Mouse (Mus musculus) spleen, adult 12 weeks (tissue): ENCODE measurements around the gene 2010111I01Rik.
A peak's percentile ranks its signal among the peaks of the same experiment; 100 is the strongest.
"Not testable (repeated sequence)": the region's sequence is repeated elsewhere in the genome, so short reads cannot be mapped to it uniquely, and the experiment has no call there.

Experiments
- DNase-seq: peaks from one replicate; pipeline ENCODE4 v3.0.0; 2022; ENCODE audit warnings: low spot score

The 2010111I01Rik gene

GRCm38 (mm10) chr13:62964640-62965311, at the start of gene 2010111I01Rik:
2010111I01Rik (plus strand) TSS chr13:62964893.
- peak; percentile 87 for DNase-seq

DNA sequence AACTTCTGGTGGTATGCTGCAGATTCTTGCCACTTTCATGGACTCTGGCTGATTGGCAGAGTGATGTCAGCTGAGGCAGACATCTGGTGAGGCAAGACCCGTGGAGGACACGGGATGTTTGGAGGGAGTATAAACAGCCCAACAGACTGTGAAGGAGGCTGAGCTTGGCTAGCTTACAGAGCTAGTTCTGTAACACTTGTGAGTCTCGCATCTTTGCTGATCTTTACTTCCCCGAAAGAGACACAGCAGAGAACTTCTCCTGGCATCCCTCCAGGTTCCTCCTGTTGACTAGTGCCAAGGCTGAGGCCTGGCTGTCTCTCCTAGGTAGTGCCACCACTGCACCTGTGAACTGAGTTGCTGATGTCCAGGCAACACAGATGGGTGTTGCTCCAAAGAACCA, 48.0 kb upstream of the 2010111I01Rik start:
- DNase-seq, result no peak

- DNase-seq, result no peak
Observed at GRCm38 (mm10) chr13:62917416-62918110, 47.1 kb upstream of the 2010111I01Rik start.

DNA sequence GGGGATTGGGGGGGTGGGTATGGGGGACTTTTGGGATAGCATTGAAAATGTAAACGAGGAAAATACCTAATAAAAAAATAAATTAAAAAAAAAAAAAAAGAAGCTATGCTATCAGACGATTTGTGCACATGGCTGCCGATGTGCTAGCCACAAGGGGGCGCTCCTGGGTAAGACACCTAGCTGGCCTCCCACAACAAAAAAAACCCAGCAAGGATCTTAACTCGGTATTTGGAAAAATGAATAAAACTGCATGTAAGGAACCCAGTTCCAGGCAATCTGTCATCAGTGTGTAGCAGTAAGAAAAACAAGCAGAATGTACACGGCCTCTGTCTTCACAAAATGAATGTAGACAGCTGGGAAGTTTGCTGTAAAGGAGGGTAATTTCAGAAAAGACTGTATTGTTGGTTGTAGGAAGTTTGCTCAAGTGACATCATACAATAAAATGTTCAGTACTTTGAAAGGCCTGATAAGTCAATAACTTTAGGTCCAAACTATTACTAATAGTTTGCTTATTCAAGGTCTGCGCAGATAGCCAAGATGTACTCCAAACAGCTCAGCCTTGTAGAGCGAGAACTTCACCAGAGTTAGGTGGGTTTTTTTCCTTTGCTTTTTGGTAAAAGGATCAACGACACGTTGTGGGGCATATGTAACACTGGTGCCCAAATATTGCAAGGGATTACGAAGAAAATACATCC, 44.9 kb upstream of the 2010111I01Rik start:
- DNase-seq, result peak; percentile 17

DNA sequence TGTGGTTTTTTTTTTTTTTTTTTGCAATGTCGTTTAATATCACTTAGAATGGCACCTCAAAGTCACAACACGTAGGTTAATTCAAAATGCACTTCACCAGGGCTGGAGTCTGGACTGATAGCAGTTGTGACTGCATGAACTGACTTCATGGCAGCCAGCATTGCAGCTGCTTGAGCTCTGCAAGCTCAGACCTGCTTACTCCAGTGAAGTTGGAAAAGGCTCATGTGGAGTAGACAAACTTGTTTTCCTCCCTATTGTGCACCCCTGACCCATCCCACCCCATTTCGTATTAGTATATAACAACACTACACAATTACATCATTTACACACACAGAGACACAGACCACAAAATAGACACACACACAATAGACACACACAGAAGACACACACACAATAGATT, 42.0 kb upstream of the 2010111I01Rik start:
- DNase-seq, result no peak

GRCm38 (mm10) chr13:62923182-62923581, 41.5 kb upstream of the 2010111I01Rik start:
- DNase-seq, result no peak

DNA sequence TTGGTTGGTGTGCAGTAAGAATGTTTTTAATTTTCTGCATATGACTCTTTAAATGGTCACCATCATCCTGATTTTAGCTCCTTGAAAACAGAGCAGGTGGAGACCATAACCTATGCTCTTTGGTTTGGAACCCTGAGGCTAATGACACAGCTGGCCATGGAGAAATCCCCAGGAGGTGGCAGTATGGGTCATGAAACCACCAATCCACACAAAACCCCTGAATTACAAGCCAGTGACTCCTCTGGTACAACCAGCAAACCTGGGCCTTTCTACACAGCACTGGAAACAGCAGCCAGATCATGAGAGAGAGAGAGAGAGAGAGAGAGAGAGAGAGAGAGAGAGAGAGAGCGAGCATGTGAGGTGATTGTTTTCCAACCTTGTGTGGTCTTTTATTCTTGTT, 38.2 kb upstream of the 2010111I01Rik start:
- DNase-seq, result no peak

DNA sequence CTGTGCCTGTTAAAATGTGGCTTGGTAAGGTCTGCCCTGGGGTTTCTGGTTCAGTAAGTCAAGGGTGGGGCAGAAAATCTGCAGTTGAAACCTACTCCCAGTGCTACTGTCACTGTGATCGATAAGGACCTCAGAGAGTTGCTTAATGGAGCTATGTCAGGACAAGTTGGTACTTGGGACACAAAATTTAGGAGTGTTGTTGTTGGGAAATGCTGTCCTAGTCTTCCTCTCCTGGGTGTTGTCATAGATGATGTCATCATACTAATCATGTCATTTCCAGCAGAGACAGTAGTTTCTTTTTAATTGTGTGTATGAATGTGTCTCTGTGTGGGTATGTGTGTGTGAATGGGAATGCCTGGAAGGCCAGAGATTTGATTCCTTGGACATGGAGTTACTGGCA, 37.2 kb upstream of the 2010111I01Rik start:
- DNase-seq, result no peak

DNA sequence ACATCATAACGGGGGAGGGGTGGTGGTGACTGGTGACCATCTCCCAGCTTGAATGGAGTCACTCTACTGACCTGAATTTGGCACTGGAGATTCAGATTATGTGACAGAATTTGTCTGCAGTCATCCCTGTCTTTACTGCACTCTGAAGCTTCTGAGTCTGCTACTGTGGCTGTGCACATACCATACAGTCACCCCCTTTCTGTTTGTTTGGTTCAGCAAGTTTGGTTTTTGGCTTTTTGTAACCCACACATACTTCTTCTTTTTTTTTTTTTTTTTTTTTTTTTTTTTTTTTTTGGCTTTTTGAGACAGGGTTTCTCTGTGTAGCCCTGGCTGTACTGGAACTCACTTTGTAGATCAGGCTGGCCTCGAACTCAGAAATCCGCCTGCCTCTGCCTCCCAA, 35.5 kb upstream of the 2010111I01Rik start:
- not testable (repeated sequence) for DNase-seq

DNA sequence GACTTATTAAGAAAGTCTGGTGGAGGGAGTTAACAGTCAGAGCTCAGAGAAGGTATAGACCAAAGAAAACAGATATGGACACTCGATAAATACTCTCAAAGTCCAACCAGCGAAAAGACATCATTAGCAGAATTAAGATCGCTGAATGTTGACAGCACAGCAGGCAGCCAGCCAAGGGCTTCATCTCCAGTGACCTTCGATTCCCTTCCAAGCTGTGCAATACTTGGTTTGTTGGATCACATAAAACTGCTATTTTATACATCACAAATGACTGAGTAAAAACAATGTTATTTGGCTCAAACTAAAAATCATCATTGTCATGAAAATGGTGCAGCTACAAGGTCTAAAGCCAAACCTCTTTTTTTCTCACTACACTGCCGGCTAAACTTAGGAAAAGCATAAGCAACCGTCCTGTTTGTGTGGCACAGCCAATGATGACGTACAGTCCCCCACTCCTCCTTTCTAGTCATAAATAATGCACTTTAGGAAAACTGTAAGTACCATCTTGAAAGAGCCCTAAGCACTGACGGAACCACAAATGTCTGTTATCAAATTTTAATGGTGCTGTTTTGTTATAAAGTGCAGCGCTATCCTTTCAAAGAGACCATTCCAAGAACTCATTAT, 34.8 kb upstream of the 2010111I01Rik start:
- no peak for DNase-seq

- DNase-seq, result no peak
Observed at GRCm38 (mm10) chr13:62932452-62932851, 32.2 kb upstream of the 2010111I01Rik start.

DNA sequence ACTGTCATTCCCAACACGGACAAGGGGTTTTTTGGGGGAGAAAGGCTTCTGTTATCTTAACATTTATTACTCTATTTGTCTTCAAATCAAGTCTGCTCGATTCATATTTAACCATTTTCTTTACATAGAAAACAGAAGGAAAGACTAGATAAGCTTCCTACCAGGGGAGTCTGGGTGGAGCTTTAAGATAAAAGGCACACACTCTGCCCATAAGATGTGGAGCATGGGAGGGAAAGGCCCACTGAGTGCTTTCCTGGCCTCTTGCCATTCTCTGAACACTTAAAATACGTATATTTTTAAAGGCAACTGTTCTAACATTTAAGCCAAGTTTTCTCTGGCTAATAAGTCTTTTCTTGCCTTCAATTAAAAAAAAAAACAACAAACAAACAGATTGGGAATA, 25.3 kb upstream of the 2010111I01Rik start:
- no peak for DNase-seq

- DNase-seq, result no peak
Observed at GRCm38 (mm10) chr13:62939797-62940196, 24.9 kb upstream of the 2010111I01Rik start.

DNA sequence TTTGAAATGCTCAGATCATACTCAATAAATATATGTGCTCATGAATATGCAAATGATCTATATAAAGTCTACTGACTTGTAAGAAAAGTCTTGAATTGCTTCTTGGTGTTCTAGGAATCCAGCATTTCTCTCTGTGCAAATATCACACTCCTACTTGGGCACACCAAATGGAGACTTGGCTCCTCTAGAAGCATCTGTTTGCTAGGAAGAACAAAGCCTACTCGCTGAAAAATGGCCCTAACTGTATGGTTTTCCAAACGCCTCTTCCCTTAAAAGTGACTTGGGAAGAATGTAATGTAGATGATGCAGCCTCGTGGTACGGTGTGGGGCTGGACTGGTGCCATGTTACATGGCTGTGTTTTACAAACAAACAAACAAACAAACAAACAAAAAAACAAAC, 24.0 kb upstream of the 2010111I01Rik start:
- no peak for DNase-seq

DNA sequence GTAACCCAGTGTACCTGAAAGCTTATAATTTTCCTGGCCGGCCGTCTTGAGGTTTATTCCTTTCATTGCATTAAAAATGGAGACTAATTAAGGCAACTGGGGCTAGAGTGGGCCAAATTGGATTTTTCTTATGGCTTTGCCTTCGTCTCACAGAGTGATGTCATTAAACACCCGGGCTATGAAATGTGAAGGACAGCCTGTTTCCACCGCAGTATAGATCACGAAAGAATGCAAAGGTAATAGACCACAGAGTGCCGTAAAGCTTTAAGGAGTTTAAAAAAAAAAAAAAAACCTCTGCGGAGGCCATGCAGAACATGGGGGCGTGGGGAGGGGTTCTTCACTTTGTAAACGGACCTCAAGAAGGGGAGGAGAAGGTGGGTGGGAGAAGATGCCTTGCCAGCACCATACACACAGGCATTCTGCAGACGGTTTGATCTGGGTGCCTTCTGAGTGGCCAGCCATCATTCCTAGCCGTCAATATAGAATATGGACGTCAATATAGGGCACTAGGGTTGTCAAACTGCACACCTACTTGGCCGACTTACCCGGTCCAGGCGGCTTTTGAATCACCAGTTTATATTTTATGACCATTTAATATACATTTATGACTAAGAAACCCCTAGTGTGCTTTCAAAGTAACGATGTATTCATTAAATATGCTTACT, 23.2 kb upstream of the 2010111I01Rik start:
- DNase-seq, result no peak

DNA sequence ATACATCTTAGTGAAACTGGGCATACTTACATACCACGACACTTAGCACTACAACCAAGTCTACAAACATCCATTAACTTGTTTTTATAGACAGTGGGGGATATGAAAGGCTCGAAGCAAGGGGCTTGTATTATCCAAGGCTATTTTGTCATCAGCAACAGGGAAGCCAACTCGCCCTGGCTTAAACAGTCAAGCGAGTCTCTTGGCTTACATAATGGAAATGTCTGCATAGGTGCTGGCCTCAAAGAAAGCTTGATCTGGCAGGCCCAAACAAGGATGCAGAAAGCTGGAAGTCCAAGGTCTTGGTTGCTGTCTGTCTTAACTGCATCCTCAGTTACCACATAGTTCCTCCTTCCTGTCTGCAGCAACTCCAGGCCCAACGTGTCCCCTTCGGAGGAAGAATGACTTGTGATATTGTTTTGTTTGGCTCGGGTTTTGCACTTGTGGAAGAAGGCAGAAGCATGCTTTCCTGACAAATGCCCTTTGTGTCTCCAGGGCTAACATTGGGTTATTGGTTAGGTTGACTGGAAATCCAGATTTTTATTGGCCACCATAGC, 21.3 kb upstream of the 2010111I01Rik start:
- no peak for DNase-seq

- no peak for DNase-seq
Observed at GRCm38 (mm10) chr13:62944109-62944508, 20.6 kb upstream of the 2010111I01Rik start.

- no peak for DNase-seq
Observed at GRCm38 (mm10) chr13:62949560-62950188, 15.0 kb upstream of the 2010111I01Rik start.

DNA sequence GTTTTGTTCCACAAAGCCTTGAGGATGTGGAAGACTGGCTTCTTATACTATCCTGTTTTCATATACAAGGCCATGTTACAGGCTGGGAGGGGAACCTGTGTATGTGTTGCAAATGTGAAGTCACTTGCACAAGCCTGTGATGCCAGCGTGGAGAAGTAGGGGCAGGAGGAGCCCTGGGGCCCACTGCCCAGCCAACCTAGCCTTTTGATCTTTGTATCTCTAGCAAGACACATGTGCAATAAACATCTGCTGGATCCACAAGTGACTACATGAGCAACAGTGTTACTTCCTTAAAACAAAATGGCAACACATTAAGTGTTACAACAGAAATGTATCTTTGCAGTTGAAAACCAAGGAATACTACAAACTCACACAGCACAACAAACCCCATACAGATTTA, 13.1 kb upstream of the 2010111I01Rik start:
- DNase-seq, result no peak

DNA sequence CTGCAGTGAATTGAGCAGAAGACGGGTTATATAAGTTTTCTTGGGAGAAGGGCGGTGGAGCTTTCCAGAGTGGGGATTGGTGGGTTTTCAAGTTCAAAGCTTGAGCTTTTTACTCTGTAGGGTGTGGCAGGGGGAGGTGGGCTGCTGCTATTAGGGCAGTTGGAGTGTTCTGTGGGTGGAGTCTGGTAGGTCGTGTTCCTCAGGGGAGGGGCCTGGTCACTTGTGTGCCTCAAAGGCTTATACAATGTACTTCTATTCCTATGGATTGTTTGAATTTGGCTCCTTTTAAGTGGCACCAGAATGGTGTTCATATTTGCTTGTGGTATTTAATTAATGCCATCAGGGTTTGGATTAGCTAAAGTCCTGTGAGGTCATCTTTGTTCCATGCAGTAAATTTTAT, 12.6 kb upstream of the 2010111I01Rik start:
- no peak for DNase-seq

- DNase-seq, result no peak
Observed at GRCm38 (mm10) chr13:62952624-62953023, 12.1 kb upstream of the 2010111I01Rik start.
